Mouse (Mus musculus): ENCODE data around the gene Plin5. TPM values are rescaled to one million over a fixed set of nuclear protein-coding genes. Genes with fewer than 3 reads are reported as not detected.
A peak's percentile ranks its signal among the peaks of the same experiment; 100 is the strongest.

Gene Plin5
- polyA plus RNA-seq, 1 experiment = 0.06 TPM

DNA sequence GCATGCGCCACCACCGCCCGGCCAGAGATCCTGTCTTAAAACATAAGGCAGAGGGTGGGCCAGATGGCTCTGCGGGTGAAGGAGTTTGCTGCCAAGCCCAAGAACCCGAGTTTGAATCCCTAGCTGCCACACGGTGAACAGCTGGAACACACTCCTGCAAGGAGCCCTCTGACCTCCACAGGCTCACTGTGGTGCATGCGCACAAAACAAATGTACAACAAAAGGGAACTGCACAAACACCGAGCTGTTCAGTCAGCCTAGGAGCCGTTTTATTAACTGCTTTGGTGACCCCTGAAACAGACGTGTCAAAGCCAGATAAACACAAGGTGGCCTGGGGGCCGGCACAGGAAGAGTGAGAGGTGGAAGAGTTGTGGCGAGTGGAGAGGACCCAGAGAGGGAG is 2.0 kb upstream of the Plin5 start:
- Histone ChIP-seq H3K4me3 (no peak overlapping the region), H3K27me3 (ENCODE audit: control insufficient read depth, insufficient read depth, insufficient read length) (peaks cover 40% of the 10 kb centered on the region), H3K79me2 (ENCODE audit: control insufficient read depth, insufficient read depth) (no peaks in the 10 kb centered on the region), H3K36me3 (ENCODE audit: control insufficient read depth, insufficient read depth) (no peaks in the 10 kb centered on the region), H3ac (ENCODE audit: control insufficient read depth, insufficient read length) (no peak overlapping the region), H3K4me2 (ENCODE audit: low read depth) (no peak overlapping the region)
- TF ChIP-seq POLR2AphosphoS2 (IDR thresholded peaks at IDR 0.05; ENCODE audit: insufficient read length, low read depth) = no peak
- TF ChIP-seq MAX (IDR thresholded peaks at IDR 0.05; ENCODE audit: low read depth) = no peak
- TF ChIP-seq MYOG (IDR thresholded peaks at IDR 0.05; ENCODE audit: control insufficient read depth in 1 of 3, insufficient read depth in 1 of 3, insufficient read length in 2 of 3, low read depth in 2 of 3) = no peak
- TF ChIP-seq SRF (IDR thresholded peaks at IDR 0.05; ENCODE audit: control insufficient read depth, insufficient read length, low read depth) = no peak
- TF ChIP-seq POLR2A (IDR thresholded peaks at IDR 0.05; ENCODE audit: insufficient read length, low read depth) = no peak
- no peak for TF ChIP-seq CEBPB (IDR thresholded peaks at IDR 0.05; ENCODE audit: insufficient read depth, poor library complexity, severe bottlenecking)
- no peak for TF ChIP-seq E2F4 (IDR thresholded peaks at IDR 0.05; ENCODE audit: insufficient read depth)
- TF ChIP-seq TCF12 (IDR thresholded peaks at IDR 0.05; ENCODE audit: insufficient read depth, poor library complexity, severe bottlenecking) = no peak

DNA sequence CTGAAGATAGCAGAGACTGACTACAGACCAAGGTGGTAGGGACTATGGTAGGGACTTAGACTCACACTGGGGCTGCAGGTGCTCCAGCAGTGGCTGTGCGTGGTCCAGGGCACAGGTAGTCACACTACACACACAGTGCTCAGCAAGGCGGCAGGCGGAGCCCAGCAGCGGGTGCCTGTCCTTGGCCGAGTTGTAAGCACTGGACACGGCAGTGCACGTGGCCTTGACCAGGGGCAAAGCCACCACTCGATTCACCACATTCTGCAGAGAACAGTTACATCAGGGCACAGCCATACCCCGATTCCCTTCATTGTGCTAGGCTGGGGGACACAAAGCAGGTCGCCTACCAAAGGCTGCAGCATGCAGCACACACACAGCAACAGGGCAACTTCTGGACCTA is 1.2 kb downstream of the Plin5 start:
- Histone ChIP-seq H3K4me3 (no peak overlapping the region), H3ac (ENCODE audit: control insufficient read depth, insufficient read length) (no peak overlapping the region), H3K4me2 (ENCODE audit: low read depth) (no peak overlapping the region), H3K27me3 (ENCODE audit: control insufficient read depth, insufficient read depth, insufficient read length) (peaks cover 34% of the 10 kb centered on the region), H3K79me2 (ENCODE audit: control insufficient read depth, insufficient read depth) (no peaks in the 10 kb centered on the region), H3K36me3 (ENCODE audit: control insufficient read depth, insufficient read depth) (no peaks in the 10 kb centered on the region)
- TF ChIP-seq REST (IDR thresholded peaks at IDR 0.05; ENCODE audit: insufficient read depth, insufficient read length) = no peak
- TF ChIP-seq CEBPB (IDR thresholded peaks at IDR 0.05; ENCODE audit: insufficient read depth, poor library complexity, severe bottlenecking) = no peak
- TF ChIP-seq USF1 (IDR thresholded peaks at IDR 0.05; ENCODE audit: low read depth) = no peak

DNA sequence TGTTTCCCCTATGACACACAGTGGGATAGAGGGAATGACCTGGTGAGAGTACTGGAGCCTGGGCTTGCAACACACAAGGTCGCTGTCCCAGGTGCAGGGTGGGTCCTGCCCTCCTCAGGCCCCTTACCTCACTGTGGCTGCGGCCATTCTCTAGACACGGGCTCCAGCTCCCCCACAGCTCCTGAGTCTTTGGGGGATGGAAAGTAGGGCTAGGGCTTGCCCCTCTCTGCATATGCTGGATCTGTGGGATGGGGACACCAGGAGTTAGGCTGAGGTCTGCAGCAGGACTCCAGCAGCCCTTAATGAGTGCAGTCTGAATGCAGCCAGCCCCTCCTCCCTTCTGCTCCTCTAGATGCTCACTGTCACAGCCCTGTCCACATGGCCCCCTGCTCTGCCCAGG is 4.7 kb downstream of the Plin5 start:
- Histone ChIP-seq H3K4me3 (no peak overlapping the region), H3ac (ENCODE audit: control insufficient read depth, insufficient read length) (no peak overlapping the region), H3K4me2 (ENCODE audit: low read depth) (no peak overlapping the region), H3K27me3 (ENCODE audit: control insufficient read depth, insufficient read depth, insufficient read length) (peaks cover 14% of the 10 kb centered on the region), H3K79me2 (ENCODE audit: control insufficient read depth, insufficient read depth) (no peaks in the 10 kb centered on the region), H3K36me3 (ENCODE audit: control insufficient read depth, insufficient read depth) (no peaks in the 10 kb centered on the region)
- TF ChIP-seq REST (IDR thresholded peaks at IDR 0.05; ENCODE audit: insufficient read depth, insufficient read length) (no peak), USF1 (IDR thresholded peaks at IDR 0.05; ENCODE audit: low read depth) (no peak), TCF3 (IDR thresholded peaks at IDR 0.05; ENCODE audit: insufficient read length, low read depth) (no peak), TCF12 (IDR thresholded peaks at IDR 0.05; ENCODE audit: insufficient read depth, poor library complexity, severe bottlenecking) (no peak), E2F4 (IDR thresholded peaks at IDR 0.05; ENCODE audit: insufficient read depth) (no peak), MYOD1 (IDR thresholded peaks at IDR 0.05; ENCODE audit: control insufficient read depth in 1 of 3, insufficient read length in 2 of 3, low read depth in 2 of 3) (no peak), MYOG (IDR thresholded peaks at IDR 0.05; ENCODE audit: control insufficient read depth in 1 of 3, insufficient read depth in 1 of 3, insufficient read length in 2 of 3, low read depth in 2 of 3) (no peak), MAX (IDR thresholded peaks at IDR 0.05; ENCODE audit: low read depth) (no peak), SRF (IDR thresholded peaks at IDR 0.05; ENCODE audit: control insufficient read depth, insufficient read length, low read depth) (no peak), POLR2AphosphoS2 (IDR thresholded peaks at IDR 0.05; ENCODE audit: insufficient read length, low read depth) (no peak)

DNA sequence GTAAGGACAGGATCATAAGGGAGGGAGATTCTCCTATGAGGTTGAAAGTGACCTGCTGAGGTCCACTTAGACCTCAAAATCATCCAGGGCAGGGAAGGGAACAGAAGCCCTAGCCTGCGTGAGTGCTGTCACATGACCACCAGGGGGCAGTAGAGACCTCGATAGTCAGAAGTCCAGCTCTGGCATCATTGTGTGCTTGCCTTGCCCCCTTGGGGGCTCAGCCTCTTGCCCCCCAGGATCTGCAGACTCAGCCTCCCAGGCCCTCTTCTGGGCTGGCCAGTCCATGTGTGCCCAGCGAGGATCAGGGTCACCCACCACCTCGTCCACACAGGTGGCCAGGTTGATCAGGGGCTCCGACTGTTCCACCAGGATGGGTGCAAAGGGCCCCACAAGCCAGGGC is 5.5 kb downstream of the Plin5 start:
- Histone ChIP-seq H3ac (ENCODE audit: control insufficient read depth, insufficient read length) (no peak overlapping the region), H3K4me3 (no peak overlapping the region), H3K79me2 (ENCODE audit: control insufficient read depth, insufficient read depth) (no peaks in the 10 kb centered on the region), H3K27me3 (ENCODE audit: control insufficient read depth, insufficient read depth, insufficient read length) (peaks cover 9% of the 10 kb centered on the region), H3K4me2 (ENCODE audit: low read depth) (no peak overlapping the region), H3K36me3 (ENCODE audit: control insufficient read depth, insufficient read depth) (no peaks in the 10 kb centered on the region)
- peak; percentile 53 for TF ChIP-seq USF1 (IDR thresholded peaks at IDR 0.05; ENCODE audit: low read depth)
- no peak for TF ChIP-seq TCF12 (IDR thresholded peaks at IDR 0.05; ENCODE audit: insufficient read depth, poor library complexity, severe bottlenecking)

DNA sequence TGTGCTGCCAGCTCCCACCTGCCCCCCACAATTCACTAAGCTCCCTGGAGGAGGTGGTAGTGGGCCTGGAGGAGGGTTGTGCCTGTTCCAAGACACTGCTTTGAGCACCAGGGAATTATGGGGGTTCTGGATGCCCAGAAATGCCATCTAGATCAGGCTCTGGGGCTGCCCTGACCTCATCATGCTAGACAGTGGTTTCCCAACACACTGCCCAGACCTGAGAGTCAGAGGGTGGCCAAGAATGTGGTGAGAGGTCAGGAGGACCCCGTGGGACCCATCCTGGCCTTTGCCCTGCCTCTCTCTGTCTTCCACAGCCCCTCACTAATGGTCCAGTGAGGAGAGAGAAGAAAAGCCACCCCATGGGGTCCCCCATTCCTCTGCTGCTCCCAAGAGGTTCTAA is 6.4 kb downstream of the Plin5 start:
- Histone ChIP-seq H3K4me2 (ENCODE audit: low read depth) (no peak overlapping the region), H3K79me2 (ENCODE audit: control insufficient read depth, insufficient read depth) (no peaks in the 10 kb centered on the region), H3K36me3 (ENCODE audit: control insufficient read depth, insufficient read depth) (no peaks in the 10 kb centered on the region), H3ac (ENCODE audit: control insufficient read depth, insufficient read length) (no peak overlapping the region), H3K4me3 (no peak overlapping the region), H3K27me3 (ENCODE audit: control insufficient read depth, insufficient read depth, insufficient read length) (peaks cover 2% of the 10 kb centered on the region)
- TF ChIP-seq TCF3 (IDR thresholded peaks at IDR 0.05; ENCODE audit: insufficient read length, low read depth) = no peak
- TF ChIP-seq REST (IDR thresholded peaks at IDR 0.05; ENCODE audit: insufficient read depth, insufficient read length) = no peak
- TF ChIP-seq TCF12 (IDR thresholded peaks at IDR 0.05; ENCODE audit: insufficient read depth, poor library complexity, severe bottlenecking) = no peak
- TF ChIP-seq MYOD1 (IDR thresholded peaks at IDR 0.05; ENCODE audit: control insufficient read depth in 1 of 3, insufficient read length in 2 of 3, low read depth in 2 of 3) = no peak
- no peak for TF ChIP-seq USF1 (IDR thresholded peaks at IDR 0.05; ENCODE audit: low read depth)
- TF ChIP-seq SRF (IDR thresholded peaks at IDR 0.05; ENCODE audit: control insufficient read depth, insufficient read length, low read depth) = no peak

DNA sequence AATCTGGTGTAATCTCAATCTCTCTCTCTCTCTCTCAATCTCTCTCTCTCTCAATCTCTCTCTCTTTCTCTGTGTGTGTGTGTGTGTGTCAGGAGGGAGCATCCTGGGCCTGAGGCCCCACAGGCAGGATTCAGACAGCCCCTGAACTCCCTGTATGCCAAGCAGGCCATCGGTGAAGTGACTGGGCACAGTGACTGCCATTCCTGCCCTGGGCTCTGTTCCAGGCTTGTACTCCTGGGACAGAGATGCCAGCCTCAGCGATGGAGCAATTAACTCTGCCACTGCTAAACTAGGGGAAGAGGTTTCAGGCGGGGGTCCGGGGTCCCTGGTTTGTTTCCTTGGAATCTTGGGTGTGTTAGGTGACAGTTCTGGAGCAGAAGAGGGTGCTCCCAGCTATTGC is 6.8 kb downstream of the Plin5 start:
- Histone ChIP-seq H3K4me3 (no peak overlapping the region), H3K4me2 (ENCODE audit: low read depth) (no peak overlapping the region), H3K79me2 (ENCODE audit: control insufficient read depth, insufficient read depth) (no peaks in the 10 kb centered on the region), H3K36me3 (ENCODE audit: control insufficient read depth, insufficient read depth) (no peaks in the 10 kb centered on the region), H3ac (ENCODE audit: control insufficient read depth, insufficient read length) (no peak overlapping the region), H3K27me3 (ENCODE audit: control insufficient read depth, insufficient read depth, insufficient read length) (no peaks in the 10 kb centered on the region)
- TF ChIP-seq CEBPB (IDR thresholded peaks at IDR 0.05; ENCODE audit: insufficient read depth, poor library complexity, severe bottlenecking) = no peak
- no peak for TF ChIP-seq MAX (IDR thresholded peaks at IDR 0.05; ENCODE audit: low read depth)
- TF ChIP-seq MYOG (IDR thresholded peaks at IDR 0.05; ENCODE audit: control insufficient read depth in 1 of 3, insufficient read depth in 1 of 3, insufficient read length in 2 of 3, low read depth in 2 of 3) = no peak
- TF ChIP-seq E2F4 (IDR thresholded peaks at IDR 0.05; ENCODE audit: insufficient read depth) = no peak
- no peak for TF ChIP-seq REST (IDR thresholded peaks at IDR 0.05; ENCODE audit: insufficient read depth, insufficient read length)
- no peak for TF ChIP-seq POLR2A (IDR thresholded peaks at IDR 0.05; ENCODE audit: insufficient read length, low read depth)
- no peak for TF ChIP-seq MYOD1 (IDR thresholded peaks at IDR 0.05; ENCODE audit: control insufficient read depth in 1 of 3, insufficient read length in 2 of 3, low read depth in 2 of 3)
- no peak for TF ChIP-seq USF1 (IDR thresholded peaks at IDR 0.05; ENCODE audit: low read depth)
- TF ChIP-seq TCF12 (IDR thresholded peaks at IDR 0.05; ENCODE audit: insufficient read depth, poor library complexity, severe bottlenecking) = no peak
- TF ChIP-seq SRF (IDR thresholded peaks at IDR 0.05; ENCODE audit: control insufficient read depth, insufficient read length, low read depth) = no peak
- TF ChIP-seq POLR2AphosphoS2 (IDR thresholded peaks at IDR 0.05; ENCODE audit: insufficient read length, low read depth) = no peak
- no peak for TF ChIP-seq TCF3 (IDR thresholded peaks at IDR 0.05; ENCODE audit: insufficient read length, low read depth)
